Mouse (Mus musculus) spleen, adult 2 months (tissue): ENCODE measurements around the gene Arhgap1. TPM values are rescaled to one million over a fixed set of nuclear protein-coding genes. Genes with fewer than 3 reads are reported as not detected.

Experiments
- DNase-seq, 2 experiments: peaks; one replicate each; pipeline versions ENCODE4 v3.0.0 to v3.0.0-alpha.2; 2012 to 2021; ENCODE audit warnings: low spot score in 2 of 2, low read depth in 1 of 2
- H3K27ac ChIP-seq: fragments of 200-500 bp; 2 replicates; pipeline ENCODE4 v1.5.1; 2012; ENCODE audit warnings: low read length, inconsistent platforms; ENCODE audit not compliant: insufficient read depth
- H3K27me3 ChIP-seq: fragments of 200-500 bp; 2 replicates; pipeline ENCODE4 v1.6.1; 2012; ENCODE audit warnings: mild to moderate bottlenecking, moderate library complexity, low read length, inconsistent platforms; ENCODE audit not compliant: control insufficient read depth, insufficient read depth
- H3K36me3 ChIP-seq: fragments of 200-500 bp; 2 replicates; pipeline ENCODE4 v1.6.1; 2012; ENCODE audit warnings: mild to moderate bottlenecking, low read length, inconsistent platforms; ENCODE audit not compliant: control insufficient read depth, insufficient read depth
- H3K4me1 ChIP-seq: fragments of 200-500 bp; 2 replicates; pipeline ENCODE4 v1.6.1; 2011; ENCODE audit warnings: inconsistent platforms; ENCODE audit not compliant: control insufficient read depth, insufficient read depth, insufficient read length
- H3K4me3 ChIP-seq: fragments of 200-500 bp; 2 replicates; pipeline ENCODE4 v1.5.1; 2011; ENCODE audit warnings: mild to moderate bottlenecking, inconsistent platforms; ENCODE audit not compliant: insufficient read depth, insufficient read length; ENCODE audit errors: extremely low read depth
- CTCF ChIP-seq: fragments of 200-500 bp; IDR thresholded peaks from 2 replicates; pipeline ENCODE4 v1.5.1; 2011; ENCODE audit warnings: mild to moderate bottlenecking, inconsistent platforms; ENCODE audit not compliant: insufficient read depth, insufficient read length, insufficient replicate concordance; ENCODE audit errors: extremely low read depth
- POLR2A ChIP-seq: fragments of 200-500 bp; IDR thresholded peaks from 2 replicates; pipeline ENCODE4 v1.6.1; 2011; ENCODE audit warnings: low read depth, low read length, inconsistent platforms
- WGBS: fragments of 180-500 bp; shearing (Covaris S2); methylation state at CpG from one replicate; pipeline ENCODE4 v1.1.7; 2018; 5-methylcytosine and 5-hydroxymethylcytosine counted together
- polyA plus RNA-seq: library from polyadenylated mRNA; depleted of rRNA; stranded (reverse); fragments of >200 nt; gene quantifications from 2 replicates; pipeline ENCODE4 v1.2.3, GENCODE M21; 2012

The Arhgap1 gene
- polyA plus RNA-seq, 1 experiment: 66.7 TPM

DNA sequence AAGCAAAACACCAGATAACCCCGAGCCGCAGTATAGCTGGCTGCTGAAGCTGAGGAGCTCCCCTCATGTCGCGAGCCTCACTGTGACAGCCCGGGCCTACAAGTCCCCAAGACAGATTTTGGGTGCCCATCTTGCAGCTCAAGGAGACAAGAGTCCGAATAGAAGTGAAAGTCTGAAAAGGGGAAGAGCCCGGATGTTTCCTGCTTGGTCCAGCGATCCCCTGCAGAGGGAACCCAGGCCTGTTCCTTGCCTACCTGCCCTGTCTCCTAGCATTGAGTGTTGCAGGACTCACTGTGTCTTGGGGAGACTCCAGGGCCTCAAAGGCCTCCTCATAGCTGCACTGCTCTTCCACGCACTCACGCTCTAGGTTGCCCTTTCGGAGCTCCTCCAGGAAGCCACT is 14.2 kb upstream of the Arhgap1 start:
- Histone ChIP-seq H3K4me3 (no peak overlapping the region), H3K36me3 (no peaks in the 10 kb centered on the region), H3K27me3 (no peaks in the 10 kb centered on the region), H3K4me1 (peaks cover 3% of the 10 kb centered on the region; the same call in 1 of the 2 replicates), H3K27ac (no peak overlapping the region)
- 82% methylated on average over 11 of the region's 11 CpGs for WGBS
- TF ChIP-seq CTCF: no peak
- no peak for TF ChIP-seq POLR2A
- no peak for DNase-seq

DNA sequence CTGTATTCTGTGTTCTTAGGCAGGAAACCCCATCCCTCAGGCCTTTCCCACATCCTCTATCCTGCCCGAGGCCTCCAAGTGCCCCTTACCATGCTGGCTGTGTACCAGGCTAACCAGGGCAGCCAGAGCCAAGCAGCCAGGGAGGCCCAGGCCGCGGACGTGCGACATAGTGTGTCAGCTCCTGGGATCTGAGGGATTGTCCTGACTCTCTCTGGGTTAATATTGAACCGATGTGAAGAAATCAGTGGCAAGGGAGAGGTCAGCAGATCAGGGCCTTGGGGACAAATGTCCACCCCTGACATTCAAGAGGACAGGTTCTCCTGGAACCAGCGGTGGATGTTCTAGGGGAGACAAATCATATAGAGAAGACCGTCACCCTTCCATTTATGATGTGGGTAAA is 13.4 kb upstream of the Arhgap1 start, which contains the start of gene F2:
Gene F2, minus strand, starts transcription at position 186 of the 400 bp plus-strand sequence.
- WGBS: 87% methylated on average over 8 of the region's 8 CpGs
- no peaks in the 10 kb centered on the region for H3K27me3 ChIP-seq
- peaks cover 3% of the 10 kb centered on the region; the same call in 1 of the 2 replicates for H3K4me1 ChIP-seq
- no peaks in the 10 kb centered on the region for H3K36me3 ChIP-seq
- no peak within 1 kb of the TSS for H3K27ac ChIP-seq
- TF ChIP-seq CTCF (no peak), POLR2A (no peak)
- H3K4me3 ChIP-seq: no peak within 1 kb of the TSS
- DNase-seq: no peak

DNA sequence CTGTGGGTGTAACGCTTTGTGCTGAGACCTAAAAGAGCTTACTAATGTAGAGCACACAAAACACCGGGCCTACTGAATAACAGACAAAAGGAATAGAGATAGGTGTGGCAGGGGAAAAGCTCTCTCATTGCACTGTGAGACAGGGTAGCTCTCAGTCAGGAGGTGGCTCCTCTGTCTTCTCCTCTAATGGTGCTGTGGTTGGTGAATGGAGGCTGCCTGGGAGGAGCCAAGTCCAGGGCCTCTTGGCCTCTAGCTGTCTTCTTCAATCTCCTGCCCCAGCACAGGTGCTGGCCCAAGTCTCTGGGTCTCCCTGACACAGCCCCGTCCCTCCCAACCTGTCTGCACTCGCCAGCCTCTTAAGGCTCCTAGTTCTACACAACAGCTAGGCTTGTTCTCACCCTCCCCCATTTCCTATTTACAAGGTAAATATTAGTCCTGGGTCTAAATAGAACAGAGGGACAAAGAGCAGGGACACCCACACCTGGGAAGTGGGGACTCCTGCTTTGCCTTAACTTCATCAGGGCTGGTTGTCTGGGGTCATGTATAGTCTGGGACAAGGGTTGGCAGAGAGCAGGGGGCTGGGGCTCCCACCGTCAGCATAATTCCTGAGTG is 12.8 kb upstream of the Arhgap1 start:
- 88% methylated on average over 5 of the region's 5 CpGs for WGBS
- Histone ChIP-seq H3K27me3 (no peaks in the 10 kb centered on the region), H3K4me1 (peaks cover 3% of the 10 kb centered on the region; the same call in 1 of the 2 replicates), H3K27ac (no peak overlapping the region), H3K36me3 (no peaks in the 10 kb centered on the region), H3K4me3 (no peak overlapping the region)
- TF ChIP-seq POLR2A (no peak), CTCF (no peak)
- DNase-seq: no peak

DNA sequence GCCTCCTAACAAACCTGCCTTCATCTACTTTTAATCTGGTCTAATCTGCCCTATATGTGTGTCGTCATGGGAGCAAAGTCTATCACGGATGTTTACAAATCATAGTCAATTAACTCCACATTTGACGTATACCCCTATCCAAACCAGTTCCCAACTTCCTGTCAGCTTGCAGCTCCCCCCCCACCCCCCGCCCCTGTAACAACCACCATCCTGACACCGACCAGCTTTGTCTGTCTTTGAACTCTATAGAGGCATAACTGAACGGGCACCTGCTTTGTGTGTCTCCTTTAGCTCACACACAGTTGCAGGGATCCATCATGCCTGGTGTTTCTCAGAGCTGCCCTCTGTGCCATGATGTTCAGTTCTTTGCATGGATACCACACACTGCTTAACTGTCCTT is 10.7 kb upstream of the Arhgap1 start:
- Histone ChIP-seq H3K27ac (no peak overlapping the region), H3K27me3 (no peaks in the 10 kb centered on the region), H3K4me3 (no peak overlapping the region), H3K36me3 (no peaks in the 10 kb centered on the region; the same call in 1 of the 2 replicates), H3K4me1 (peaks cover 3% of the 10 kb centered on the region; the same call in 1 of the 2 replicates)
- WGBS: 62% methylated on average over 6 of the region's 6 CpGs
- TF ChIP-seq CTCF: no peak
- no peak for TF ChIP-seq POLR2A
- DNase-seq: no peak

DNA sequence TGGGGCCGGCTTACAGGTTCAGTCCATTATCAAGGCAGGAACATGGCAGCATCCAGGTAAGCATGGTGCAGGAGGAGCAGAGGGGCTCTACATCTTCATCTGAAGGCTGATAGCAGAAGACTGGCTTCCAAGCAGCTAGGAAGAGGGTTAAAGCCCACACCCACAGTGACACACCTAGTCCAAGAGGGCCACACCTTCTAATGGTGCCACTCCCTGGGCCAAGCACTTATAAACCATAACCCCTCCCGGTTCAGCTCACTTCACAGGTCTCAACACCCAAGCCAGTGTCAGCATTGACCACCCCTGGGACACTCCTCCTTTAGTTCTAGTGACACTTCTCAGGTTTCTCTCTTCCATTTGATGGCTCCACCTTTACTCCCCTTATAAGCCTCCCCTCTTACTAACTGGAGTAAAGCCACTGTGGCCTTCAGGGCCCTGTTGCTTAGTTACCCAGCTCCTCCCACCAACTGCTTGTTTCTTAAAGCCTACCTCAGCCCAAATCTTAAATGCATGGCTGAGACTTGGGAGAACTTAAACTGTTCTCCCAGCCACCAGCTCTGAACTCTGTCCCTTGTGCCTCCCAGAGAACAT is 6.7 kb upstream of the Arhgap1 start:
- WGBS: 84% methylated on average over 2 of the region's 2 CpGs
- TF ChIP-seq CTCF (no peak), POLR2A (no peak)
- Histone ChIP-seq H3K4me1 (peaks cover 2% of the 10 kb centered on the region; the same call in 1 of the 2 replicates), H3K27ac (no peak overlapping the region), H3K27me3 (no peaks in the 10 kb centered on the region), H3K36me3 (peaks cover 18% of the 10 kb centered on the region), H3K4me3 (no peak overlapping the region)
- DNase-seq: no peak

DNA sequence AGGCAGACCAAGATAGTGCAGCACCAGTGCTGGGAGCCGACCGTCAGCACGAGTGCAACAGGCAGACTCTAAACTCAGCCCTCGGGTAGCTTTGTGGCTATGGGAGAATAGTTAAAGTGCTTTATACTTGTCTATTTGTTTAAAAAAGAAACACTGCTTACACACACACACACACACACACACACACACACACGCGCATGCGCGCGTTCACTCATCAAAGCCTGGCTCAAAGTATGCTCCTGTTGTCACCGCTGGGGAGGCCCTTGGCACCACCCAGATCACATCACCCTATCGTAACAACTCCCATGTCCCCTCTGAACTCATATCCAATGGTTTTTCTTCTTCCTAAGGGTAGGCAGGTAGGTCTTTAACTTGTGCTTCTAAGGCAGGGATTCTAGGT is 5.6 kb upstream of the Arhgap1 start:
- no peak overlapping the region for H3K4me3 ChIP-seq
- no peak overlapping the region for H3K27ac ChIP-seq
- peaks cover 2% of the 10 kb centered on the region; the same call in 1 of the 2 replicates for H3K4me1 ChIP-seq
- TF ChIP-seq POLR2A (no peak), CTCF (no peak)
- H3K27me3 ChIP-seq: no peaks in the 10 kb centered on the region
- no peak for DNase-seq
- 93% methylated on average over 11 of the region's 11 CpGs for WGBS
- peaks cover 18% of the 10 kb centered on the region for H3K36me3 ChIP-seq

DNA sequence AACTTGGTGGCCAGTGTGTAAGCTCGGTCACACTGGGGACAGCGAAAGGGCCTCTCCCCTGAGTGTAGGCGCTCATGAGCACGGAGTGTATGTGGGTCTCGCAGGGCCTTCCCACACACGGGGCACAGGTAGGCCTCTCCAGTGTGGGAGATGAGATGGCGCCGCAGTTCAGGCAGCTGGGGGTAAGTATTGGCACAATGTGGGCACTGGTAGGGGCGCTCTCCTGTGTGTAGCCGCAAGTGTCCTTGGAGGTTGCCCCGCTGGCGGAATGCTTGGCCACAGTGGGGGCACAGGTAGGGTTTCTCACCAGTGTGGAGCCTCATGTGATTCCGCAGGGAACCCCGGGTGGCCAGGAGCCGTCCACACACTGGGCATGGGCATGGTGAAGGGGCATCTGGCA is 4.3 kb upstream of the Arhgap1 start:
- no peak overlapping the region for H3K4me3 ChIP-seq
- H3K4me1 ChIP-seq: 0 out of 2 replicates have a peak, but pooled peaks cover 2% of the 10 kb centered on the region
- H3K27ac ChIP-seq: peak overlapping the region; percentile 42; the same call in 1 of the 2 replicates
- DNase-seq: no peak
- H3K27me3 ChIP-seq: no peaks in the 10 kb centered on the region
- peaks cover 18% of the 10 kb centered on the region for H3K36me3 ChIP-seq
- 93% methylated on average over 15 of the region's 15 CpGs for WGBS
- TF ChIP-seq CTCF (no peak), POLR2A (no peak)
